Mouse (Mus musculus) kidney, adult 9 months (tissue): ENCODE measurements around the gene Itga9.
A peak's percentile ranks its signal among the peaks of the same experiment; 100 is the strongest.

Source experiments
- DNase-seq: peaks from one replicate; pipeline ENCODE4 v3.0.0; 2022

Itga9 gene

GRCm38 (mm10) chr9:118654969-118655368 is 48.5 kb downstream of the Itga9 start:
- DNase-seq: peak; percentile 57

- no peak for DNase-seq
Observed at GRCm38 (mm10) chr9:118655726-118656125, 49.2 kb downstream of the Itga9 start.

DNA sequence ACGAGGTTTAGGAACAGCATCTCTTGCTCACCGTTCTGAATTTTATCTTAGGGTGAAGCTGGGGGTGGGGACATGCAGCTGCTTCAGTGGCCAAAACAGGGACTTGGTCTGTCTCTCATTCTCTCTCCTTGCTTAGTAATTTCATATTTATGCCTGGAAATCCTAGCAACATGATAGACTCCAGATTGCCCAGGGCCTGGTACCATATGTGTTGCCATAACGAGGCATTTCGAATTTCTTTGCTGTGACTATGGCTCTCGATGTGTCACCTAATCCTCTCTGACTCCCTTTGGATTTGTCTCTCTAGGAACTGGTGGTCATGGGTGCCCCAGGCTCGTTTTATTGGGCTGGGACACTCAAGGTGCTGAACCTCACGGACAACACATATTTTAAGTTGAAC is 51.7 kb downstream of the Itga9 start:
- no peak for DNase-seq

DNA sequence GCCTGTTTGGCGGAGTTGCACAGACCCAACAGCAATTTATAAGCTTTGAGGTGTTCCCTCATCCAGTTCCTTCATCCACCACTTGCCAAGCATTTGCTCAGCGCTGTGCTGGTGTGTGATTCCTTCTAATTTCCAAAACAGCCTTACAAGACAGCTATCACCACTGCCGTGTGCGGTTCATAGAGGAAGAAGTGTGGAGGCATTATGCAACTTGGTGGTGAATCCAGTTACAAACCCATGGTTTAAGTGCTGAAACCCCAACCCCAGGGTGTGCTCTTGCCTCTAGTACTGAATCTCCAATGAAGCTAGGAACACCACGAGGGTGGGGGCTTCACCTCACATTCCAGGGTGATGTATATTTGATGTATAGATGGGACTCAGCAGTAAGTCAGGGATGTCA is 53.3 kb downstream of the Itga9 start:
- DNase-seq: no peak

DNA sequence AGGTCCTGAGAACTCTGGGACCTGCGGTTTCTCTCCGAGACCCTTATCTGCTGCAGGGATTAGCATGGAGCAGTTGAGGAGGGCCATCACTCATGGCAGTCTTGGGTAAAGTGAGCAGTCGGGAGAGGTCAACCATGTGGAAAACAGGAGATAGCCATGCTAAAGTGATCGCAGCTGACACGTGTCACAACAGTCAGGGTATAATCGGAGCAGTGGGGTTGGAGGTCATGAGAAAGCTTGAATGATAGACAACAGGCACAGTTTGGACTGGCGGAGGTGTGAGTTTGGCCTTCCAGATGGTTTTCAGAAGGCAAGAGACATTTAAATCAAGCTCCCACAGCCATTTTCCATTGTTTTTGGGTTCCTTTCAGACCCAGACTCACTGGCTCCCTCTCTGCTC is 53.8 kb downstream of the Itga9 start:
- DNase-seq: no peak

DNA sequence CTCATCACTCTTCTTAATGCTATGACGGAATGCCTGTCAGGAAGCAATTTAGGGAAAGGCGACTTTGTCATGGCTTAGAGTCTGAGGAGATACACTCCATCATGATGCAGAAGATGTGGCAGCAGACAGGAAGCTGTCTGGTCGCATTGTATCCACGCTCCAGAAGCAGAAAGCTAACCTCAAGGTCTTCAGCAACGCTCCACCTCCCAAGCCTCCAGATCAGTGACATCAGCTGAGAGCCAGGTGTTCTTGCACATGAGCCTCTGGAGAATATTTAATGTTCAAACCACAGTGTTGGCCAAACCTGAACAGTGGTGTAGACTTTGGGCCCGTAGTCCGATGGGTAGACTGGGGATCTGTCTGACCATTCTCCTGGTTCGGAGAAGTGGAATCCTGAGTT is 55.5 kb downstream of the Itga9 start:
- peak; percentile 41 for DNase-seq

GRCm38 (mm10) chr9:118662476-118662875 is 56.0 kb downstream of the Itga9 start:
- DNase-seq: peak; percentile 50

DNA sequence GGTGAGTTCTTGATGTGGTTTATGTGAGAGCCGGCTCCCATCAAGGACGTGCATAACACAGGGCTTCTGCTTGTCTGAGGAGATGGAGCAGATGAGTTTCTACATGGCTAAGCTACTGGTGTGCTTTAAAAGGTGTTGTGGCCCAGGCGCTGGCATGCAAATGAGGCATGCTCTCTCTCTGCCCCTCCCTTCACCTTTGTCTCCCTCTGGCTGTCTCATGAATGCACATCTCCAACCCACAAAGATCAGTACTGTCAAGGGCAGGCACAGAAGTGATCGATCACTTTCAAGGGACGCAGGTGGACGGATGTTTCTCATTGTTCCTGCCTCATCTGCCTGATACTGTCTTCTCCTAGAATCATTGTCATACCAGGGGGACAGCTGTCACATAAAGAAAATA is 57.4 kb downstream of the Itga9 start:
- no peak for DNase-seq

DNA sequence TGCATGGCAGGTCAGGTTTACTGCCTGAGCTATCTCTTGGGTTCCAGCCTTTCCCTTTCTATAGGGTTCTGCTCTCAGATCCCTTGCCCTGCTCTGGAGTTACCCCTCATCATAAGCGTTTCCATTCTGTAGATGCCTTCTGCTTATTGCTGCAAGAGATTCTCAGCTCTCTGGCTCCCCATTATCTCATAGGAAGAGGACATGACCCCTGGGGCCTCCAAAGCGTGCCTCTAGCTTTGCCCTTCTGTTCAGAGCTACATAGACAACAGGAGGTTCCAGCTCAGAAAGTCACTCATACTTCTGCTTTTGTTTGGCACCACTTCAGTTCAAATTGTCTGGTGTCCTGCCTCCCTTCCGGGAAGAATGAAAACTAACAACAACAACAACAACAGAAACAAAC is 59.6 kb downstream of the Itga9 start:
- no peak for DNase-seq

DNA sequence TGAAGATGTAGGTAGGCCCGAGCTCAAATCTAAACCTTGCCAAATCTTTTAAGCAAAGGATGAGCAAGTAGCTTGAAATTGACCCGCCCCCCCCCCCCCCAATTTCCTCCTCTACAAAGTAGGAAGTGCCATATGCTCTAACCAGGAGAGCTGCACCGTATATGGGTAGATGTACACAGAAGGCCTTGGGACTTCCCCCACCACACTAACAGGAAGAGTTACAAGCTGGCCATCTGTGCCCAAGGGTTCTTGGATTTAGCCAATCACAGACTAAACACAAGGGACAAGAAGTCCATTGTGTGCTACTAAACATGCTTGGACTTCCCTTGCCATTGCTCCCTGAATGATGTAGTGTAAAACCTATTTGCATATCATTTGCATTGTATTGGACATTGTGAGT is 63.2 kb downstream of the Itga9 start:
- no peak for DNase-seq

DNA sequence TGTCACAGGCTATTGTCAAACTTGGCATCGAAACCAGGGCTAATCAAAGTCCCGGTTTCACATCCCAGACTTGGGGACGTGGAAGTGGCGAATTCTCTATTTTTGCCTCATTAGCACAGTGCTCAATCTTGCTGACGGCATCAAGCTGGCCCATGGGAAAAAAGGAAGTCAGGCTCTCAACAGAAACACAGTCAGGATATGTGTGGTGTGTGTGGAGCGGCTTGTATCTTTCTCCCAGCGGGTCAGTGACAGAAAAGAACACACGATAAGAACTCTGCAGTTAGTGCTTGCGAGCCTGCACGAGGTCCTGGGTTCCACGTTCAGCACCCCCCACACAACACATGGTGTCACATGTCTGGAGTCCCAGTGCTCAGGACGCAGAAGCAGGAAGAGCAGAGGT is 67.8 kb downstream of the Itga9 start:
- DNase-seq: peak; percentile 41

DNA sequence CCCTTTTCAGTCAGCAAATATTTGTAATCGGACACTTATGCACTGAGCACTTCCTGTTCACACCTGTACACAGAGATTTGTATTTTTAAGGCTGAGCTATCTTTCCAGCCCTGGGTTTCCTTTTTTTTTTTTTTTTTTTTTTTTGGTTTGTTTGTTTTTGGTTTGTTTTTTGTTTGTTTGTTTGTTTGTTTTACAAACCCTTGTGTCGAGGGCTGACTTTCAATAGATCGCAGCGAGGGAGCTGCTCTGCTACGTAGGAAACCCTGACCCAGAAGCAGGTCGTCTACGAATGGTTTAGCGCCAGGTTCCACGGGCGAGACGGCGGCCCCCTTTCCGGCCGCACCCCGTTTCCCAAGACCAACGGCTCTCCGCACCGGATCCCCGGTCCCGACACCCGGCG is 68.3 kb downstream of the Itga9 start:
- no peak for DNase-seq

GRCm38 (mm10) chr9:118675573-118676170 is 69.2 kb downstream of the Itga9 start:
- no peak for DNase-seq

- no peak for DNase-seq
Observed at GRCm38 (mm10) chr9:118676692-118677091, 70.2 kb downstream of the Itga9 start.

- DNase-seq: no peak
Observed at GRCm38 (mm10) chr9:118677349-118677748, 70.9 kb downstream of the Itga9 start.

GRCm38 (mm10) chr9:118678020-118678750 is 71.7 kb downstream of the Itga9 start:
- DNase-seq: no peak

- DNase-seq: no peak
Observed at GRCm38 (mm10) chr9:118678759-118679158, 72.3 kb downstream of the Itga9 start.

DNA sequence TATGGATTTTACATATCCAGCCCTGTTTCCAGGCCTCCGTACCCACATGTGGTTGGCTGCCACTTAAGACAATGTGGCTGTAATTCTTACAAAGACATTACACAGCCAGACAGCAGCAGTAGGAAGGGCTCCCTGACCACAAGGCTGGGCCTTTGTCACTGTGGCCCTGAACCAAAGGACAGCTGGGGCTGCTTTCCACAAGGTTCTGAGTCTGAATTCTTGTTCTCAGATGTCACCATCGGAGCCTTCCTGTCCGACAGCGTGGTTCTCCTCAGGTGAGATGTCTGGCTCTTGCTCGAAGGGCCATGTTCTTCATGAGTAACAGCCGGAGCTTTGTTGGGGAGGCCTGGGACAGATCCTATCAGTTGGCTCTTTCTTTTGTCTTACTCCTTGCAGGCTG is 75.0 kb downstream of the Itga9 start:
- DNase-seq: no peak

- DNase-seq: no peak
Observed at GRCm38 (mm10) chr9:118682154-118682553, 75.7 kb downstream of the Itga9 start.

- DNase-seq: no peak
Observed at GRCm38 (mm10) chr9:118683507-118683906, 77.0 kb downstream of the Itga9 start.

DNA sequence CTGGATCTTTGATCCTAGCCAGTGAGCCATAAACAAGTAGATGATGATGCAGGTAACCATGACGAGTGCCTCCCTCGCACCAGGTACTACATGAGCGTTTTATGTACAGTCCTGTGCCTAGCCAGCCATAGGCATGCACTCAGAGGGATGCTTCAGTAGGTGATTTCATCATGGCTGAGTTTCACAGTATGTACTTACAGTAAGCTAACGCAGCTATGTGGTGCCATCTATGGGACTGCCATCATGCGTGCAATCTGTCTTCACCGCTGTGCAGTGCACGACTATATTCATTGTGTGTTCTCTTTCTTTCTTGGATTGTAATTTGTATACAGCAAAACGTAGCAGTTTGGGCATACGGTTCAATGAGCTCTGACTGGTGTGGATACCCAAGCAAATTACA is 77.9 kb downstream of the Itga9 start:
- no peak for DNase-seq

GRCm38 (mm10) chr9:118686166-118686961 is 79.9 kb downstream of the Itga9 start:
- no peak for DNase-seq

GRCm38 (mm10) chr9:118688248-118688647 is 81.8 kb downstream of the Itga9 start:
- DNase-seq: no peak

GRCm38 (mm10) chr9:118688921-118689451 is 82.5 kb downstream of the Itga9 start:
- peak; percentile 36 for DNase-seq
